Mouse (Mus musculus): Measurements from ENCODE around the gene Tmem240.

DNA sequence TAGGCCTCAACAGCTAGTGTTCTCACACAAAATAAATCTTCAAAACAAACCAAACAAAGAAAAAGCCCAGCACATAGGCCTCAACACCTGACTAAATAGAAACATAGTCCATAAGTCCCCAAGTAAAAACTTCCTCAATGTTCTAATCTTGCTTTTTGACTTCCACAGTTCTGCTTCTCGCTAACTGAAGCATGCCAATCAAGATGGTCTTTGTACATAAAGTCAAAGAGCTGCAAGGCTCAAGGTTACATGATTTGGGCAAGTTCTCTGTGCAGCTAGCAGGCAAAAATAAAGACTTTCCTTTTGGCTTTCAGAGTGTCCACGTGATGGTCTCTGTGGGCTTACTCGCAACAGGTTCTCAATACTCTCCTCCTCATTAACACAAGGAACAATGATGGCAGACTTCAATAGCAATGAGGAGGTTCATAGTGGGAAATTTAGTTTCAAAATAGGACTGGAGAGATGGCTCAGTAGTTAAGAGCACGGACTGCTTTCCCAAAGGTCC, 31.1 kb upstream of the Tmem240 start:
- no peak for TF ChIP-seq CTCF (conservative IDR thresholded peaks at IDR 0.05; ENCODE audit: low read length)
- no peak for TF ChIP-seq NANOG (IDR thresholded peaks at IDR 0.05; ENCODE audit: borderline replicate concordance, low read length)
- TF ChIP-seq POU5F1 (IDR thresholded peaks at IDR 0.05; ENCODE audit: borderline replicate concordance, low read length) = no peak

Measured in E14TG2a.4 (cell line).